Mouse (Mus musculus) C2C12 (cell line): Measurements from ENCODE around the gene Ankub1.

Experiments
- CEBPB ChIP-seq: IDR thresholded peaks from one replicate; pipeline ENCODE4 v1.6.1; 2011; ENCODE audit warnings: low read depth, mild to moderate bottlenecking, control low read depth, moderate library complexity
- CTCF ChIP-seq: IDR thresholded peaks from one replicate; pipeline ENCODE4 v1.5.1; 2011; ENCODE audit not compliant: control insufficient read depth, insufficient read depth, insufficient read length
- FOSL1 ChIP-seq: IDR thresholded peaks from one replicate; pipeline ENCODE4 v1.8.0; 2011; ENCODE audit warnings: mild to moderate bottlenecking, low read length; ENCODE audit not compliant: poor library complexity, insufficient read depth, severe bottlenecking
- MAX ChIP-seq: IDR thresholded peaks from one replicate; pipeline ENCODE4 v1.6.1; 2011; ENCODE audit warnings: mild to moderate bottlenecking, control low read depth
- MYOD1 ChIP-seq: IDR thresholded peaks from one replicate; pipeline ENCODE4 v1.6.1; 2011; ENCODE audit warnings: low read depth; ENCODE audit not compliant: control insufficient read depth, insufficient read length
- MYOG ChIP-seq: IDR thresholded peaks from one replicate; pipeline ENCODE4 v1.6.1; 2011; ENCODE audit not compliant: control insufficient read depth, insufficient read length; ENCODE audit errors: extremely low read depth
- USF1 ChIP-seq: IDR thresholded peaks from one replicate; pipeline ENCODE4 v1.6.1; 2011; ENCODE audit warnings: low read depth, mild to moderate bottlenecking, control low read depth, moderate library complexity

DNA sequence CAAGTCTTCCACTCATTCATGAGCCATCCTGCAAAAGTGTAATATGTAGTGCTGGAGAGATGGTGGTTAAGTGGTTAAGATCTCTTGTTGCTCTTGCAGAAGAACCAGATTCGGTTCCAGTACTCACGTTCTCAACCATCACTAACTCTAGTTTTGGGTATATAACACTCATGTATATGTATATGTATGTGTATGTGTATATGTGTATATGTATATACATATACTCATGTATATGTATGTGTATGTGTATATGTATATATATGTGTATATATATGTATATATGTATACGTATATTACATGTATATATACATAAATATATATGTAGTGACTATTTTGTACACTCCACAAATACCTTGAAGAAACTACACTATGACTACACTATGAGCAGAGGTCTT is 40.7 kb downstream of the Ankub1 start:
- TF ChIP-seq MYOD1, result no peak
- no peak for TF ChIP-seq CTCF
- no peak for TF ChIP-seq MAX
- TF ChIP-seq FOSL1, result no peak
- no peak for TF ChIP-seq USF1
- TF ChIP-seq CEBPB, result no peak
- no peak for TF ChIP-seq MYOG
